Mouse (Mus musculus) liver, embryonic 14.5 days (tissue): Measurements from ENCODE around the gene Cacnb4.

Experiments
- CTCF ChIP-seq: IDR thresholded peaks from 2 replicates; pipeline ENCODE4 v1.5.1; 2016; ENCODE audit warnings: antibody characterized with exemption, low read depth, control low read depth
- EP300 ChIP-seq: IDR thresholded peaks from 2 replicates; pipeline ENCODE4 v1.6.1; 2016; ENCODE audit warnings: antibody characterized with exemption, low read depth

- no peak for TF ChIP-seq CTCF
- TF ChIP-seq EP300, result no peak
Measured at GRCm38 (mm10) chr2:52505164-52505563, 171.5 kb downstream of the Cacnb4 start.
